Mouse (Mus musculus) kidney, adult 18-20 months (tissue): ENCODE results near the gene Cd27.
"Not testable (repeated sequence)": the region's sequence is repeated elsewhere in the genome, so short reads cannot be mapped to it uniquely, and the experiment has no call there.

ENCODE experiments used
- DNase-seq: peaks from one replicate; pipeline ENCODE4 v3.0.0; 2021

Gene Cd27

GRCm38 (mm10) chr6:125236782-125237181 lies at the start of gene Cd27:
Gene Cd27 (minus strand): TSS chr6:125237010.
- DNase-seq: no peak

DNA sequence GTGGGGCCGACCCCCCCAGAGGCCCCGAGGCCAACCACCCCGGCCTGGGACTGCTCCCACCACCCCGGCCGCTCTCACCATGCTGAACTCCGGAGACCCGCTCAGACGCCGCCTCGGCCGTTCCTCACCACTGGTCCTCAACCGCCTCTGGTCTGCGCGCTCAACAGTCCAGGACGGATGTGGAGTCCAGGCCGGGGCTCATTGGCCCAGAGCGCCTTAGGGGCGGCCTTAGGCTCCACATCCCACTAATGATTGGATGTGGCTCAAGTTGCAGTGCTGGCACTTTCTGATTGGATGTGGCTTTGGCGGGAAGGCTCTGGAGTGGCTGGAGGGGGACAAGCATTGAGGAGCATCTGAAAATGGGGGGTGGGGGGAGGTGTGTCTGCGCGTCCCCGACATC lies 49.1 kb upstream of the Cd27 start, which contains the start of gene Tuba3a:
TSS of gene Tuba3a (minus strand) at position 153 of the 400 bp plus-strand sequence.
- no peak for DNase-seq

DNA sequence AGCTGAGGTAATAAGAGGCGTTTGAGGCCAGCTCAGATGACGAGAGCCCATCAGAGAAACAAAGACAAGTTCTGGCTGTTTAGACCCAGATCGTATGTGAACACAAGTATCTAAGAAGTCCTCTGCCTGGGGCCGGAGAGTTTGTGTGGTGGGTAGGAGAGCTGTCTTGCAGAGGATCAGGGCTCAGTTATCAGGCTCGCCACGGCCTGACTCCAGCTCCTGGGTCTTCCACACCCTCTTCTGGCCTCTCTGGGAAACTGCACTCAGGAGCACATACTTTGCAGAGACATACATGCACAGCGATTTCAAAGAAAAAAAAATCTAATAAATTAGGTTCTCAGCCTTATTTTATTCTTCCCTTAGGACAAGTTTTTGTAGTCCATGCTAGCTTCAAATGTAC lies 47.9 kb upstream of the Cd27 start:
- DNase-seq: no peak

DNA sequence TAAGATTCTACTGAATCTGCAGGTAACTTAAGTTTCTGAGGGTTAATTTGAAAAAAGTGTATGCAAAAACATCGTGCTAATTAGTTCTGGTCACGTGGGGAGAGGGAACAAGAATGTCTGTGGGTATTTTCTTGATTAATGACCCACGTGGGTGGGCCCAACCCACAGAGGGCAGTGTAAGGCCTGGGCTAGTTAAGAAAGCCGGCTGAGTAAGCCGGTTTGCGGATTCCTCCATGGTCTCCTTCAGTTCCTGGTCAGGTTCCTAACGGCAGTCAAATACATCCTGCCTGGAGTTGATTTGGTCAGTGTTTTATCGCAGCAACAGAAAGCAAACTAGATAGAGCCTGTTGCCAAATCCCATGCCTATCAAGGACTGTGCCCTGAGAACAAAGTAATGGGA lies 47.4 kb upstream of the Cd27 start:
- DNase-seq: no peak

- not testable (repeated sequence) for DNase-seq
Observed at GRCm38 (mm10) chr6:125282721-125283120, 45.9 kb upstream of the Cd27 start.

DNA sequence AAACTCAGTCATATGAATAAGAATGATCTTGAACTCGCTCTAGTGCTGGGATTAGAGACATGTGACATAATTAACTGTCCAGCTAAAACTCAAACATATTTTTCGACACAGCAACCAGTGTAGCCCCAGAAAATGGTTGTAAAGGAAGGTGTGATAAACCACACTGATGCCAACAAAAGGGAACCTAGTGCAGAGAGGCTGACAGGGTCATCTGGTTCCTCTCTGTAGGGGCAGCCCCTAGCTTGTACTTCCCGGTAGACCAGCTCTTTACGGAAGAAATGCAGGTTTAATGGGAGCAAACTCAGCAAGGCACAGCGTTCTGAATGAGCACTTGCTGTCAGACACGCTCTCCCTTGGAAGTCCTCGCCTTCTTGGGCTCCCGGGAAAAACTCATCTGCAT lies 42.9 kb upstream of the Cd27 start:
- DNase-seq: no peak

- peak; percentile 59 for DNase-seq
Observed at GRCm38 (mm10) chr6:125274841-125275563, 38.2 kb upstream of the Cd27 start.

DNA sequence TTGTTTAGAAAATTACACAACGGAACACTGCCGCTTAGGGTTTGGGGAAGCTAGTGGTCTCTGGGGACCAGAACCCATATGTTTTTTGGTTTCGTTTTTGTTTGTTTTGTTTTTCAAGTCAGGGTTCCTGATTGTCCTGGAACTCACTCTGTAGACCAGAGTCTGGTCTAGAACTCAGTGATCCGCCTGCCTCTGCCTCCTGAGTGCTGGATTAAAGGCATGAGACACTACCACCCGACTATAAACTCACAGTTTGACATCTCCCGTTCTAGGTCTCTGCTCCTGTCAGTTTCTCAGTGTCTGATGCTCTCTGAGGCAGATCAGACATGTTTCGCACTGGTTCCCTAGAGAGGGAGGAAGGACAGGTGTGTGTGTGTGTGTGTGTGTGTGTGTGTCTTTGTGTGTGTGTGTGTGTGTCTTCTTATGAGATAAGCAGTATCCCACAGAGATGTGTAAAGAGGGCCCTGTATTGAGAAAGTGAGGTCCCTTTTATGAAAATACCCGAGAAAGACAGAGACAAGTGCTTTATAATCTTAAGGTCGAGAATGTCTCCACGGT lies 35.5 kb upstream of the Cd27 start:
- DNase-seq: no peak

- peak; percentile 93 for DNase-seq
Observed at GRCm38 (mm10) chr6:125271455-125272227, 34.8 kb upstream of the Cd27 start.

DNA sequence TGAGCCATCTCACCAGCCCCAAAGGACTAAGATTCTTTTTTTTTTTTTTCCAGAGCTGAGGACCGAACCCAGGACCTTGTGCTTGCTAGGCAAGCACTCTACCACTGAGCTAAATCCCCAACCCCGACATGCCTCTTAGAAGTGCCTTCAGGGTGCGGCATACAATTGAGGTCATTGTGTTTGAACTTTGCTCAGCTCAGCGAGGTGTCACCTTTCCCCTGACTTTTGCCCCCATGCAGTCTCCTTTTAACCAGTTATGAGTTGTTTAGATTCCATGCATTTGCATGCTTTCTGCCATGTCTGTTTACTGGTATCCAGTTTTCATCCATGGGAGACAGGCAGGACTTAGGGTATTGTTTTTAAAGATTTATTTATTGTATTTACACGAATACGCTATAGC lies 32.0 kb upstream of the Cd27 start:
- DNase-seq: no peak

- no peak for DNase-seq
Observed at GRCm38 (mm10) chr6:125267469-125267868, 30.7 kb upstream of the Cd27 start.

GRCm38 (mm10) chr6:125266600-125266999 lies 29.8 kb upstream of the Cd27 start:
- not testable (repeated sequence) for DNase-seq

DNA sequence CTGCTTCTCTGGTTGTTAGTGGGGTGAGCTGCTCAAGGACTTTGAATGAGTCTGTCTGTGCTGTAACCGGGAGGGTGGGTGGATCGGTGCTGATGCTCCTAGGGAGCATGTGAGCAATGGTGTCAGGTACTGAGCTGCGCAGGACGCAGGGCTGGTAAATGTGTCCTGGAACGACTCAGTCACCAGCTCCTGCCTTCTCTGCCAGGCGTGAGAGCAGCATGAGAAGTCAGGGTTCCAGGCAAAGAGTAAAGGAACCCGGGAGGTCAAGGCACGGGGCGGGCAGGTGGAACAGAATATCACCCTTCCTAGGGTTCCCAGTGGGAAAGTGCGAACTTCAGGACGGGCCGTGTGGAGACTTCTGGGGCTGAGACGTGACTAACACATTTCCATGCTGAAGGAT lies 29.3 kb upstream of the Cd27 start:
- DNase-seq: no peak

- DNase-seq: no peak
Observed at GRCm38 (mm10) chr6:125265239-125265638, 28.4 kb upstream of the Cd27 start.

DNA sequence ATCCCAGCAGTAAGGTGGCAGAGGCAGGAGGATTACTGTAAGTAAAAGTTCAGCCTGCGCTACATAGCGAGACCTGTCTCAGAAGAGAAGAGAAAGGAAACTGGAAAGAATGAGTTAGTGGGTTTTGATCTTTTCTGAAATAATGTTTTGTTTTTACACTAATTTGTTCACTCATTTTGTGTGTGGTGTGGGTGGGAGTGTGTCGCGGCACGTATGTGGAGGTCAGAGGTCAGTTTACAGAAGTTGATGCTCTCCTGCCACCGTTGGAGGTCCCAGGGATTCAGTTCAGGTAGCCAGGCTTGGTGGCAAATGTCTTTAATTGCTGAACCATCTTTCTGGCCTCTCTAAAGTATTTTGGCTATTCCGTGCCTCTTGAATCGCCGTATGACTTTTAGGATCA lies 27.4 kb upstream of the Cd27 start:
- DNase-seq: no peak

GRCm38 (mm10) chr6:125260006-125260555 lies 23.3 kb upstream of the Cd27 start:
- DNase-seq: no peak

DNA sequence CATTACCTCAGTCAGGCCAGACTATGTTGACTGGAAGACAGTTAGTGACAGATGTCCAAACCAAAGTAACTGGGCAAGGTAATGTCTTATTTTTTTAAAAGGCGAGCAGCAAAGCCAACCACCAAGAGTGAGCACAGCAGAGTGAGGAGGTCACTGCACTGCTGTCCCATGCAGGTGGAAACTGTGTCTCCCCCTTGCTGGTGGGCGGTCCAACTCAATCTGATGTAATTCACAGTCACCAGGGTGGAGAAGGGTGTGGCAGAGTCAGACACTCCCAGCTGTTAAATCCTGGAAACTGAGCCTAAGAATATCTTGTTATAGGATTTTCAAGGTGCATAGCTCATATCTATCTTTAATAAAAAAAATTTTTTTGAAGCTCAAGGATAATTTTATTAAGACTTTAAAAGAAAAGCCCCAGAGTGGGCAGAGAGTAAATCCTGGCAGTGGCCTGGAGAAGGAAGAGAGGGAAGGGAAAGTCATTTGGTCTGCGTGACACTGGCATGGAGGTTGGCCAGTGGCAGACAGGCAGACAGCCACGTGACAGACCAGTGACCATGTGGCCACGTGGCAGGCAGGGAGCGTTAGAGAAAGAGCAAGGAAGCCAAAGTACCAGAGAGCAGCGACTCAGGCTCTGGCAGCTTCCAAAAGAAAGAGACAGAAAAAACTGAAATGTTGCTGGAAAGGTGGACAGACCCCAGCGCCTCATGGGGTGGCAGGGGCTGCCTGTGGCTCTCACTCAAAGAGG lies 19.6 kb upstream of the Cd27 start:
- peak; percentile 68 for DNase-seq

GRCm38 (mm10) chr6:125255516-125256044 lies 18.8 kb upstream of the Cd27 start:
- no peak for DNase-seq

DNA sequence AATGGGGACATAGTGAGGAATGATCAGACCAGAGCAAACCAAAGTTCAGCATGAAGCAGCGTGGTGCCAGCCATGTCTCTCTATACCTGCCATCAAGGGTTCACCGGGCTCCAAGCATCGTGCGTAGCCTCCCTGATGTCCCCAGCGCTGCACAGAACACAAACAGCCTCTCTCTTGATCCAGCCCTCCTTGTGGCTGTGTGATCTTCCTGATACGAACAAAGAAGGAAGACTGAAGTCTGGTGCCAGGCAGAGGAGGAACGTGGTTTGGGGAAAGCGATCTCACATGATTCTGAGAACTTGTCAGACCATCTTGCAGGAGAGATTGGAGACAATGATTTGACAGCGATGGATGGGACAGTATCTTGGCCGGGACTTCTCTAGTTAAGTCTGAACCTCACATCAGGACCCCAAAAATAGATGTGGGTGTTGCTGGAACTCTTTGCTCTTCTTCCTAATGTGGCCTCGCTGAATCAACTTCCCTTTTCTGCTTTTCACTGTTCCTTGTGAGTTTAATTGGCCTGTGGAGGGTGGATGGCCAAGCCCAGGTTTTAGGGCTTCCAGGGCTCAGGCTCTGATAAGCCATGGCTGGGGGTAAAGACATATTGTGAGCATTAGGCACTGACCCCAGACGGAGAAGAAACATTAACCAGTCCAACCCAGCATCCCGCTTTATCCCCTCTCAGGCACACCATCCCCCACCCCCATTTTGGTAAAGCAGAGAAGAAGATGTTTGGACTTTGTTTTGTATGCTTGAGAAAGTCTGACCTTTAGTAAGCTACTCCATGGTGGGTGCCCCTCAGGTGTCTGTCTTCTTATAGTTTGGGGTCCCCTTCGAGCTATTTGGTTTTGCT lies 17.3 kb upstream of the Cd27 start:
- no peak for DNase-seq

DNA sequence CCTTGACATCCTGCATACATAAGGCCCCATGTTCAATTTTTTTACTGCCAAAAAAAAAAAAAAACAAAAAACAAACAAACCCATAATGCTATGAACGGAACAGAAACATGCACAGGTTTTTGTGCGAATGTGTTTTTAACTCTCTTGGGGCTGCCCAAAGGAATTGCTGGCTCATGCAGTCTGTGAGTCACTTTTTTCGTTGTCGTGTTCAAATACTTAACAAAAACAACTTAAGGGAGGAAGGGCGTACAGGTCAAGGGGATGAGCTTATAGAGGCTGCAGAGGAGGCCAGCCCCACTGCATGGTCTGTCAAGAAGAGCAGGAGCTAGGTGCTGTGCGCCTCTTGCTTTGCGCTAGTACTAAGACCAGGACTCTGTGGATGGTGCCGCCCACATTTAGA lies 15.9 kb upstream of the Cd27 start:
- DNase-seq: no peak

GRCm38 (mm10) chr6:125252285-125252684 lies 15.5 kb upstream of the Cd27 start:
- DNase-seq: no peak

GRCm38 (mm10) chr6:125244551-125244950 lies 7.7 kb upstream of the Cd27 start:
- no peak for DNase-seq
